Mouse (Mus musculus) layer of hippocampus, postnatal 36 days (tissue): ENCODE measurements around the gene D8Ertd738e. TPM values are rescaled to one million over a fixed set of nuclear protein-coding genes. Genes with fewer than 3 reads are reported as not detected.
A peak's percentile ranks its signal among the peaks of the same experiment; 100 is the strongest.

Experiments
- DNase-seq, 2 experiments: peaks; one replicate each; pipeline ENCODE4 v3.0.0; 2022
- microRNA-seq, 2 experiments: library from miRNA; unstranded; fragments of <30 nt; microRNA quantifications; one replicate each; pipeline ENCODE4 v1.2.0; 2021
- total RNA-seq, 2 experiments: library from RNA; stranded (reverse); gene quantifications; 2 replicates each; pipeline ENCODE4 v1.2.3; 2021

The D8Ertd738e gene
- total RNA-seq, 2 experiments from 2014 or later = 131 to 145 TPM

DNA sequence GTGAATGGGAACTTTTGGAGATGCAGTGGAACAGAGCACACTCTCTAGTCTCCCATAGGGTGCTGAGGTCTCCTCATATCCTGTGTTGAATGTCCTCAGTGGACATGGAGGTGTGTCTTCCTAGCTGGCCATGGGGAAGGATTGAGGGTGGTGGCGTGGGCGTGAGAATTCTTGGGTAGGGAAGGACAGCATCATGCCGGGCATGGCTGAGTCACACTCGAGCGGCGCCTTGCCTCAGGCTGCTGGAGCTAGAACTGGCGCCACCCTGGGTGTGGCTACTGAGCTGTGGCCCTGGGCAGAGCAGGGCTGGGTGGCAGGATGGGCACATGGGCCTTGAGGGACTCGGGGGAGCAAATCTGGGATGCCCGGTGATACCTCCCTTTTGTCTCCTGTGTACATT is 47.1 kb downstream of the D8Ertd738e start:
- DNase-seq = no peak

DNA sequence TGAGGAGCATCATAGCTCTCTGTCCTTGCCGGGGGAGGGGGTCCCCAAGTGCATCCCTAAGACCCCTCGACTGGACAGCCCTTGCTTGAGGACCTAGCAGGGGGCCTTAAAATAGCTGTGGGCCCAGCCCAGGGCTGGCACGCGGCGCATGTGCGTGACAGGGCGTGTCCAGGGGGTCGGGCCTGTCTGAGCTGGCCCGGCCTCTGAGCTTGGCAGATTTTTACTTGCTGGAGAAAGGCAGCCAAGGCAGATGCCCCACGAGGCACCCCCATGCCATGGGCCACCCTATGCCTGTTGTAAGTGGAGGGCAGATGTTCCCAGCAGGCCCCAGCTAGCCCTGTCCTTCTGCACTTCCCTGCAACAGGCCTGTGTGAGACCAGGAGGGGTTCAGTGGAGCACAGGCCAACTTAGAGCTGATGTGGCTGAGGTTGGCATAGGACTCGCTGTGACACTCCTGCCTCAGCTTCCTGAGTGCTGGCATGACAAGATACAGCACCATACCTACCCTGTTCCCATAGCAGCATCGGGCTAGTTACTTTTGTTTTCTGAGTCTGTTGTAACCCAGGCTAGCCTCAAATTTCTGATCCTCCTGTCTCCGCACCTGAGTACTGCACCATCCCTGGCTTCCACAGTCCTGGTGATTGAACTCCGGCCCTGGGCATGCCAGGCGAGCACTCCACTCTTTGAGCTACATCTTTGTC is 47.8 kb downstream of the D8Ertd738e start:
- DNase-seq = peak in 1 of 2 experiments; percentile 50

DNA sequence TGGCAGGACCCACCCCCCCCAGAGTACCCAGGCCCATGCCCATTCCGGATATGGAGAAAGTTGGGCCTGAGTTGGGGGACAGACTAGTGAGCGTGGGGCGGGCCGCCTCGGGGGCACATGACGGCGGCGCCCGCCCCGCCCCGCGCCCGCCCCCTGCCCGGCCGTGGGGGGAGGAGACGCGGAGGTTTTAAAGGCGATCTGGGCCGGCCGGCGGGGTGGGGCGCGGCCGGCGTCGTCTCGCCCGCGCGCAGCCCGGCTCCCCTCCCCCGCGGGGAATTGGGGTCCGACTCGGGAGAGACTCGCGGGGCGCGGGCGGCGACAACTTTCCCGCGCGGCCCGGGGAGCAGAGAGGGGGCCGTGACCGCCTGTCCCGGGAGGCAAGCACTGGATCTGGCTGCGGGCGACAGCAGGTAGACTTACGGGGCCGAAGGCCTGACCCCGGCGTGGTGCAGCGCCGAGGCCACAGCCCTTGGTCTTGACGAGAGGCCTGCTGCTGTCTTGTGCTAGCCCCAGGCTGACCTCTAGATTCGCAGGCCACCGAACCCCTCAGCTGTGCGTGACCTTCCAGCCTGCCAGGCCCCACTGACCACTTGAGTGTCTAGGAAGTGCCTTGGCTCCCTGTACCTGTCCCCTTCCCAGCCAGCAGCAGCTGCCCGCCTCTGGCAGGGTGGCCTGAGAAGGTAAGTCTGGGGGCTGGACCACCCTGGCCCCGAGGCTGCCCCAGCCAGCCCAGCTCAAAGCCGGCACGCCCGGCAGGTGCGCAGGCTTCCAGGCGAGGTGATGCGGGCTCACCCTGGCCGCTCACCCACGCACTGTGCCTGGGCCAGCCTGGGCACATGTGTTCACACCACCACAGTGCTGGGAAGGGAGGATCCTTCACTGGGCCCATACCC is 48.6 kb downstream of the D8Ertd738e start:
- no peak for DNase-seq

DNA sequence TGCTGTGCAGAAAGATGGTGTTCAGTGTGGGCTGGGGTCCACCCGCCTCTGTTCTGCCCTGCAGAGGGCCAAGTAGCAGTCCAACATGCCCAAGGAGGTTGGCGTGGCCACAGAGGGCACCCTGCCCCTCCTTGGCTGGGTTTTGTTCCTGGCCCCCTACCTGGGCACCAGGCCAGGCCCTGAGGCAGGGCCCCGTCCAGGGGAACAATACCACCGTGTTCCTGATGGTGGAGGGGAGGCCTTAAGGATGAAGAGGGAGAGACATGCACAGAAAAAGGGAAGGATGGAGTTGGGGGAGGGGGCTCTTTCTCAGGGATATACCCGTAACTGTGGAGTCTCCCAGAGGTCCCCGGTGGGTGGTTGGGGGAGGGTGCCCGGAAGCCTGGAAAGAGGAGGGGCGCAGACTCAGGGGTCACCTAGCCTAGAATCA is 49.4 kb downstream of the D8Ertd738e start:
- no peak for DNase-seq

DNA sequence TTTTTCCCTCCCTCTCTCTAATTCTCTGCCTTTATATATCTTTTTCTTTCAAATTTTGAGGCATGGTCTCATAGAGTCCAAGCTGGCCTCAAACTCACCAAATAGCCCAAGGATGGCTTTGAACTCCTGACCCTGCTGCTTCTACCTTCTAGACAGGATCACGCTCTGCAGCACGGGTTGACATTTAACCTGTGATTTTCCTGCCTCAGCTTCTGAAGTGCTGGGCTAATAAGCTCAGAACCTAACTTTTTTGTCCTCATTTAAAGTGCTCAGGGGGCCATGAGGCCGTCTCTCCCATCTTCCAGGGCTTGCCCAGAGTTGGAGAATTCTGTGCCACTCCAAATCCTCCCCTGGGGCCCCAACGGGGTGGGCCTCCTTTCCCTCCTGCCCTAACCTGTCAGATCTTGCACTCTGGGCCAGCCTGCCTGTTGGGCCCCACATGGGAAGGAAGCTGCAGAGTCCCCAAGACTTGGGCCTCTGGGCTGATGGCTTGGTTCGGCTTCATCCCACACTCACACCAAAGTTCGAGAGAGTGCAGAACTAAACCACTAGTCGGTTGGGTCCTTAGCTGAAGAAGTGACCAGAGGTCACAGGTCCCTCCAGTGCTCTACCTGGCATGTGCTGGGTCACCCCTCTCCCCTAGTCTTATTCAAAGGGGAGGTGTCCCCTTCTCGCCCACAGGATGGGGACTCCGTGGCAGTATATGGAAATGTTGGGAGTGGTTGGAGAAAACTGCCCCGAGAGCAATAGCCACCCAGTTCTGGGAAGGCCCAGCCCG is 50.0 kb downstream of the D8Ertd738e start:
- DNase-seq = no peak

DNA sequence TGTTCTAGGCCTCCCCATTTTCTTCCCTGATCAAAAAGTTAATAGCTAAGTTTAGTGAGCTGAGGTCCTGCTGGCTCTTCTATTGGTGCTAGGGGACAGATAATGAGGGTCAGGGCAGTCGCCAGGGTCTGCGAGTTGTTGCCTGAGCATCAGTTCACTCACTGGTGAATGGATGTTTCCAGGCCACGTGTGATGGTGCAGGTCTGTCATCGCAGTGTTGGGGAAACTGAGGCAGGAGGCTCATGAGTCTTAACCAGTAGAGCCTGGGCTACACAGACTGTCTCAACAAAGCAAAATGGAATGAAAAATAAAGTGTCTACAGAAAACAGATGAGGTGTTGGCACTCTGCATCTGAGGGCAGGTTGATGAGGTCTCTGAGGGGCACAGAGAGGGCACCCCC is 50.6 kb downstream of the D8Ertd738e start:
- DNase-seq = no peak

DNA sequence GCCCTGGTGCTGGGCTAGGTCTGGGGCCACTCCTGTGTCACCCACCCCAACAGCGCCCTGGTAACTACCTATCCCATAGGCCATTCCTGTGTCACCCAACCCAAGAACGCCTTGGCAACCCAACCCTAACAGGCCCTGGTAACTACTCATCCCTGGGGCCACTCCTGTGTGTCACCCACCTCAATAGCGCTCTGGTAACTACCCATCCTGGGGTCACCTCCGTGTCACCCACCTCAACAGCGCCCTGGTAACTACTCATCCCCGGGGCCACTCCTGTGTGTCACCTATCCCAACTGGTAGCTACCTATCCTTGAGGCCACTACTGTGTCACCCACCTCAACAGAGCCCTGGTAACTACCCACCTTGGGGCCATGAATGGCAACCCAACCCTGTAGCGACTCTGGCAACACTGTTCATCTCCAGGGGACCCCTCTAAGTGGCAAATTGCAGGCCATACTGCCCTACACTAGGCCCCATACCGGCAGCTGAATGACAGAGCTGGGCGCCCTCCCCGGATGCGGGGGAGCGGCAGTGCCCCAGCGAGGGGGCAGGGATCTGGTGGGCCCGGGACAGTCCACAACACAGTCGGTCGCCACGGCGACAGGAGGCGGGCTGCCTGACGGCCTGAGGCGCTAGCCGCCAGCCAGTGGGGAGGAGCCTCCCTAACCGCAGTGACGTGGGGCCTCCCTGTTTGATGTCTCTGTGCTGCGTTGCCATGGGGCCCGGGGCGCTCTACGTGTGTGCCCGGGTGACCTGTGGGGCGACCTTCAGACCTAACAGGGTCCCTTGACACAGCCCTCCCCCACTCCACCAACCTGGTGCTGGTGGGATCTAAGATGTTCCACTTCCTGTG is 51.4 kb downstream of the D8Ertd738e start:
- peak; percentile 75 to 85 for DNase-seq

DNA sequence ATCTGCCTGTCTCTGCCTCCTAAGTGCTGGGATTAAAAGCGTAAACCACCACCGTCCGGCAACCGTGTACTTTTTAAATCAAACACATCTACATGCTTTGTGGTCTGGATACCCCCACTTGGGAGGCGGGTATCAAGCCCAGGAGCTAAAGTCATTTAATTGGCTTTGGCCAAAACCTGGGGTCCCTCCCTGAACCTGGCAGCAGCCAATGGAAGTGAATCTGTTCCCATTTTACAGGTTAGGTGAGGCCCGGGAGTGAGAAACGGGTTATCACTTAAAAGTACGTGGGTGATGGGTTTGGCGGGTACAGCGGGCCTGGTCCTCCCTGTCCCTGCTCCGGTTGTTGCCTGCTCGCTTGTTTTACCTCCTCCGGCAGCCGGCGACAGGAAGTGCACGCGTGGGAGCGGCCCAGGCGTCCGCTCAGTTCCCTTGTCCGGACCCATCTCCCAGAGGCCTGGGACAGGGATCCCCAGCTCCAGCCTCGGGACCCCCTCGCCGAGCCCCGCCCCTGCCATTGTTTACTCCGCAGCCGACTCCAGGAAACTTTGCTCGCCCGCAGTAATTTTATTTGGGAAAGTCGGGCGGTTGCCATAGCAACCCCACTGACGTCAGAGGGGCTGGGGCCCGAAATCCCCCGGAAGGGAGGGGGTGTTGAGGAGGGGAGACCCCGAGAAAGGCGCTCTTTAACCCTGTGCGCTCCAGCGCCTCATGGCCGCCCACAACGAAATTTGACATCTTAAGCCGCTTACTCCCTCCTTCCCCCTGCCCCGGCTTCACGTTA is 52.2 kb downstream of the D8Ertd738e start:
- DNase-seq = peak in 1 of 2 experiments; percentile 76

Small RNA genes within 50 kb of the gene (microRNA-seq; reads per million reads assigned to microRNA genes)
- gene Mir23a = 7,511 to 9,008 reads per million in 2 experiments
- 0 reads per million in 2 experiments for gene Mir24-2
- gene Mir27a = 115 to 153 reads per million in 2 experiments
- gene Mir3074-2 = 0 reads per million in 2 experiments

Other genes starting within 250 kb of the D8Ertd738e start
- gene 1700067K01Rik, start 248.2 kb downstream of the D8Ertd738e start, total RNA-seq = under 1 TPM; 0.40 to 0.75 TPM
- 1 to 10 TPM in 1 of 2 experiments, under 1 TPM in 1; 0.52 to 1.2 TPM for gene 2210011C24Rik, start 237.5 kb downstream of the D8Ertd738e start, total RNA-seq
- gene Palm3, start 228.2 kb downstream of the D8Ertd738e start, total RNA-seq = 1 to 10 TPM; 2.9 to 4.1 TPM
- gene Il27ra, start 207.1 kb downstream of the D8Ertd738e start, total RNA-seq = 1 to 10 TPM; 2.3 to 2.9 TPM
- gene Rln3, start 204.7 kb downstream of the D8Ertd738e start, total RNA-seq = not detected
- 1 to 10 TPM; 4.2 to 4.4 TPM for gene Gm10643, start 184.6 kb downstream of the D8Ertd738e start, total RNA-seq
- gene Rfx1, start 182.9 kb downstream of the D8Ertd738e start, total RNA-seq = 10 to 100 TPM; 24.0 to 30.9 TPM
- gene Dcaf15, start 145.0 kb downstream of the D8Ertd738e start, total RNA-seq = 10 to 100 TPM; 16.7 to 20.9 TPM
- gene Podnl1, start 123.7 kb downstream of the D8Ertd738e start, total RNA-seq = not detected
- gene Cc2d1a, start 101.8 kb downstream of the D8Ertd738e start, total RNA-seq = 10 to 100 TPM; 58.3 to 64.6 TPM
- 1 to 10 TPM; 1.7 to 1.8 TPM for gene 4930432K21Rik, start 101.7 kb downstream of the D8Ertd738e start, total RNA-seq
- 1 to 10 TPM; 2.2 to 4.9 TPM for gene Nanos3, start 64.5 kb downstream of the D8Ertd738e start, total RNA-seq
- 10 to 100 TPM; 16.8 to 18.1 TPM for gene Zswim4, start 12.7 kb downstream of the D8Ertd738e start, total RNA-seq
- 10 to 100 TPM; 15.1 to 16.2 TPM for gene Mri1, start 7.6 kb upstream of the D8Ertd738e start, total RNA-seq
- gene Ccdc130, start 20.7 kb upstream of the D8Ertd738e start, total RNA-seq = 10 to 100 TPM; 28.4 to 30.9 TPM
- 100 to 1,000 TPM; 191 to 224 TPM for gene Cacna1a, start 138.7 kb upstream of the D8Ertd738e start, total RNA-seq